Mouse (Mus musculus): Measurements from ENCODE around the gene Rab3il1. TPM values are rescaled to one million over a fixed set of nuclear protein-coding genes. Genes with fewer than 3 reads are reported as not detected.
"Not testable (repeated sequence)": the region's sequence is repeated elsewhere in the genome, so short reads cannot be mapped to it uniquely, and the experiment has no call there.

Rab3il1 gene
- polyA plus RNA-seq, 1 experiment: 90.9 TPM

GRCm38 (mm10) chr19:9960769-9961168, 40.7 kb upstream of the Rab3il1 start:
- Histone ChIP-seq H3K27me3 (ENCODE audit: control insufficient read depth) (no peaks in the 10 kb centered on the region), H3K4me3 (replicated peaks) (no peak overlapping the region), H3K9me3 (ENCODE audit: control insufficient read depth, low read length) (no peaks in the 10 kb centered on the region), H3K36me3 (ENCODE audit: control insufficient read depth) (no peaks in the 10 kb centered on the region), H3K4me1 (ENCODE audit: control insufficient read depth) (peaks cover 40% of the 10 kb centered on the region)
- TF ChIP-seq TAL1 (IDR thresholded peaks at IDR 0.05; ENCODE audit: low read length): no peak

- peaks cover 29% of the 10 kb centered on the region for H3K4me1 ChIP-seq (ENCODE audit: control insufficient read depth)
- no peak for TF ChIP-seq GATA1 (IDR thresholded peaks at IDR 0.05; ENCODE audit: low read length)
- TF ChIP-seq TAL1 (IDR thresholded peaks at IDR 0.05; ENCODE audit: low read length): no peak
- H3K9me3 ChIP-seq (ENCODE audit: control insufficient read depth, low read length): no peaks in the 10 kb centered on the region
- H3K4me3 ChIP-seq (replicated peaks): no peak overlapping the region
- no peaks in the 10 kb centered on the region for H3K27me3 ChIP-seq (ENCODE audit: control insufficient read depth)
- no peaks in the 10 kb centered on the region for H3K36me3 ChIP-seq (ENCODE audit: control insufficient read depth)
These were observed 37.1 kb upstream of the Rab3il1 start for GRCm38 (mm10) chr19:9964205-9964916.

GRCm38 (mm10) chr19:9966096-9966867, 35.2 kb upstream of the Rab3il1 start:
- Histone ChIP-seq H3K36me3 (ENCODE audit: control insufficient read depth) (no peaks in the 10 kb centered on the region), H3K9me3 (ENCODE audit: control insufficient read depth, low read length) (no peaks in the 10 kb centered on the region), H3K4me1 (ENCODE audit: control insufficient read depth) (peaks cover 29% of the 10 kb centered on the region), H3K4me3 (replicated peaks) (no peak overlapping the region), H3K27me3 (ENCODE audit: control insufficient read depth) (no peaks in the 10 kb centered on the region)
- TF ChIP-seq TAL1 (IDR thresholded peaks at IDR 0.05; ENCODE audit: low read length): no peak
- TF ChIP-seq GATA1 (IDR thresholded peaks at IDR 0.05; ENCODE audit: low read length): no peak

GRCm38 (mm10) chr19:9968081-9968787, 33.2 kb upstream of the Rab3il1 start:
- H3K4me1 ChIP-seq (ENCODE audit: control insufficient read depth): peaks cover 29% of the 10 kb centered on the region
- no peaks in the 10 kb centered on the region for H3K36me3 ChIP-seq (ENCODE audit: control insufficient read depth)
- no peaks in the 10 kb centered on the region for H3K9me3 ChIP-seq (ENCODE audit: control insufficient read depth, low read length)
- H3K27me3 ChIP-seq (ENCODE audit: control insufficient read depth): no peaks in the 10 kb centered on the region
- H3K4me3 ChIP-seq (replicated peaks): no peak overlapping the region
- TF ChIP-seq GATA1 (IDR thresholded peaks at IDR 0.05; ENCODE audit: low read length): no peak
- TF ChIP-seq TAL1 (IDR thresholded peaks at IDR 0.05; ENCODE audit: low read length): no peak

- peaks cover 49% of the 10 kb centered on the region for H3K4me1 ChIP-seq (ENCODE audit: control insufficient read depth)
- H3K36me3 ChIP-seq (ENCODE audit: control insufficient read depth); H3K4me3 ChIP-seq (replicated peaks); H3K9me3 ChIP-seq (ENCODE audit: control insufficient read depth, low read length); H3K27me3 ChIP-seq (ENCODE audit: control insufficient read depth): not testable (repeated sequence)
These were observed 26.6 kb upstream of the Rab3il1 start for GRCm38 (mm10) chr19:9974853-9975252.

- TF ChIP-seq TAL1 (IDR thresholded peaks at IDR 0.05; ENCODE audit: low read length) (no peak), GATA1 (IDR thresholded peaks at IDR 0.05; ENCODE audit: low read length) (no peak)
- Histone ChIP-seq H3K9me3 (ENCODE audit: control insufficient read depth, low read length) (no peaks in the 10 kb centered on the region), H3K27me3 (ENCODE audit: control insufficient read depth) (no peaks in the 10 kb centered on the region), H3K36me3 (ENCODE audit: control insufficient read depth) (no peaks in the 10 kb centered on the region; the same call in none of the 2 replicates), H3K4me1 (ENCODE audit: control insufficient read depth) (peaks cover 71% of the 10 kb centered on the region), H3K4me3 (replicated peaks) (no peak overlapping the region)
These were observed 24.4 kb upstream of the Rab3il1 start for GRCm38 (mm10) chr19:9977085-9977484.

- no peak for TF ChIP-seq TAL1 (IDR thresholded peaks at IDR 0.05; ENCODE audit: low read length)
- TF ChIP-seq GATA1 (IDR thresholded peaks at IDR 0.05; ENCODE audit: low read length): no peak
- H3K27me3 ChIP-seq (ENCODE audit: control insufficient read depth): no peaks in the 10 kb centered on the region
- H3K4me3 ChIP-seq (replicated peaks): peak overlapping the region; percentile 55
- peaks cover 73% of the 10 kb centered on the region for H3K4me1 ChIP-seq (ENCODE audit: control insufficient read depth)
- H3K9me3 ChIP-seq (ENCODE audit: control insufficient read depth, low read length): no peaks in the 10 kb centered on the region
- H3K36me3 ChIP-seq (ENCODE audit: control insufficient read depth): peaks cover 6% of the 10 kb centered on the region
These were observed 23.0 kb upstream of the Rab3il1 start for GRCm38 (mm10) chr19:9978431-9978951.

GRCm38 (mm10) chr19:9979156-9979555, 22.3 kb upstream of the Rab3il1 start:
- Histone ChIP-seq H3K4me3 (replicated peaks) (peak overlapping the region; percentile 55), H3K4me1 (ENCODE audit: control insufficient read depth) (peaks cover 73% of the 10 kb centered on the region)

GRCm38 (mm10) chr19:9980258-9980657, 21.2 kb upstream of the Rab3il1 start, which contains the start of gene Fth1:
Fth1 (plus strand) TSS chr19:9980598.
- peaks cover 24% of the 10 kb centered on the region for H3K36me3 ChIP-seq (ENCODE audit: control insufficient read depth)
- TF ChIP-seq GATA1 (IDR thresholded peaks at IDR 0.05; ENCODE audit: low read length) (no peak), TAL1 (IDR thresholded peaks at IDR 0.05; ENCODE audit: low read length) (no peak)
- no peaks in the 10 kb centered on the region; the same call in 1 of the 2 replicates for H3K27me3 ChIP-seq (ENCODE audit: control insufficient read depth)
- H3K9me3 ChIP-seq (ENCODE audit: control insufficient read depth, low read length): no peaks in the 10 kb centered on the region
- H3K4me3 ChIP-seq (replicated peaks): peak within 1 kb of the TSS; percentile 82
- H3K4me1 ChIP-seq (ENCODE audit: control insufficient read depth): peaks cover 77% of the 10 kb centered on the region

More at GRCm38 (mm10) chr19:9979156-9979555, 22.3 kb upstream of the Rab3il1 start:
- no peak for TF ChIP-seq GATA1 (IDR thresholded peaks at IDR 0.05; ENCODE audit: low read length)
- TF ChIP-seq TAL1 (IDR thresholded peaks at IDR 0.05; ENCODE audit: low read length): no peak
- Histone ChIP-seq H3K9me3 (ENCODE audit: control insufficient read depth, low read length) (no peaks in the 10 kb centered on the region), H3K27me3 (ENCODE audit: control insufficient read depth) (no peaks in the 10 kb centered on the region), H3K36me3 (ENCODE audit: control insufficient read depth) (peaks cover 13% of the 10 kb centered on the region)

Measured in erythroblast, embryonic 14.5 days (primary cell).